ENCODE assay signal across 12 mouse cellular contexts in genomic region chr7:144316797-144317196, GRCm38 (mm10).
DNase-seq lines count a peak whose midpoint lies in the region; ATAC-seq lines count a peak whose summit lies in the region.
"Had no signal": no experiment of that assay in that cellular context is flagged by ENCODE, and none has a peak within 500 bp of the region (broad histone marks: within the 10 kb centered on the region; RNA-seq: fewer than 3 reads in every experiment).

No protein-coding gene starts in this region.

- ATAC-seq in forebrain, embryonic 12.5 days (ENCODE audit: low FRiP score): peak; percentile 75
- peak; percentile 63 for ATAC-seq in hindbrain, embryonic 16.5 days
- no peak for ATAC-seq in midbrain, embryonic 11.5 days (ENCODE audit: low FRiP score)
- ATAC-seq in megakaryocyte, adult 5-6 weeks (ENCODE audit: poor library complexity, severe bottlenecking): no peak
- ATAC-seq: Patski had no signal

- H3K4me1 ChIP-seq in forebrain, embryonic 12.5 days: peaks cover 13% of the 10 kb centered on the region
- H3K4me1 ChIP-seq in hindbrain, embryonic 16.5 days (ENCODE audit: control insufficient read depth, insufficient read depth, low read depth, low read length): peaks cover 13% of the 10 kb centered on the region
- peaks cover 7% of the 10 kb centered on the region for H3K4me1 ChIP-seq in midbrain, embryonic 11.5 days (ENCODE audit: control insufficient read depth, insufficient read depth, low read length)
- H3K4me1 ChIP-seq: heart, embryonic 10.5 days; limb, embryonic 13.5 days had no signal

- H3K4me2 ChIP-seq in forebrain, embryonic 12.5 days: no peak overlapping the region
- no peak overlapping the region for H3K4me2 ChIP-seq in hindbrain, embryonic 16.5 days (ENCODE audit: low read length)
- no peak overlapping the region for H3K4me2 ChIP-seq in midbrain, embryonic 11.5 days
- H3K4me2 ChIP-seq: limb, embryonic 13.5 days had no signal

- H3K27ac ChIP-seq in forebrain, embryonic 12.5 days: no peak overlapping the region
- H3K27ac ChIP-seq in hindbrain, embryonic 16.5 days (ENCODE audit: low read depth, low read length): no peak overlapping the region
- no peak overlapping the region for H3K27ac ChIP-seq in midbrain, embryonic 11.5 days (ENCODE audit: low read depth, low read length)
- H3K27ac ChIP-seq: heart, embryonic 10.5 days; limb, embryonic 13.5 days had no signal

- no peaks in the 10 kb centered on the region for H3K9me3 ChIP-seq in forebrain, embryonic 12.5 days
- H3K9me3 ChIP-seq in hindbrain, embryonic 16.5 days (ENCODE audit: control insufficient read depth, low read length): no peaks in the 10 kb centered on the region
- H3K9me3 ChIP-seq in midbrain, embryonic 11.5 days (ENCODE audit: control insufficient read depth, low read length): no peaks in the 10 kb centered on the region
- H3K9me3 ChIP-seq: heart, embryonic 10.5 days; limb, embryonic 13.5 days had no signal

- H3K4me3 ChIP-seq in forebrain, embryonic 12.5 days (replicated peaks): no peak overlapping the region
- no peak overlapping the region for H3K4me3 ChIP-seq in hindbrain, embryonic 16.5 days (ENCODE audit: low read length)
- H3K4me3 ChIP-seq in midbrain, embryonic 11.5 days (ENCODE audit: low read depth, low read length): no peak overlapping the region
- H3K4me3 ChIP-seq: heart, embryonic 10.5 days; limb, embryonic 13.5 days; myocyte had no signal

- DNase-seq in midbrain, embryonic 11.5 days (ENCODE audit: low spot score, missing footprints): peak; percentile 86
- peak; percentile 80 to 87 for DNase-seq in right cerebral cortex, postnatal 36 days (ENCODE audit: low spot score in 2 of 2)
- DNase-seq in cerebellum, postnatal 36 days: no peak
- DNase-seq in thymus, postnatal 36 days: no peak
- DNase-seq: cerebellum, adult 9-10 months had no signal

- no peaks in the 10 kb centered on the region for H3K36me3 ChIP-seq in forebrain, embryonic 12.5 days (replicated peaks)
- no peaks in the 10 kb centered on the region for H3K36me3 ChIP-seq in hindbrain, embryonic 16.5 days (ENCODE audit: control insufficient read depth, insufficient read depth, low read length)
- no peaks in the 10 kb centered on the region for H3K36me3 ChIP-seq in midbrain, embryonic 11.5 days (ENCODE audit: control insufficient read depth, insufficient read depth, low read length)
- H3K36me3 ChIP-seq: heart, embryonic 10.5 days; limb, embryonic 13.5 days had no signal

- H3K27me3 ChIP-seq in forebrain, embryonic 12.5 days: no peaks in the 10 kb centered on the region
- no peaks in the 10 kb centered on the region for H3K27me3 ChIP-seq in hindbrain, embryonic 16.5 days (replicated peaks; ENCODE audit: control insufficient read depth, insufficient read depth, low read length)
- no peaks in the 10 kb centered on the region for H3K27me3 ChIP-seq in midbrain, embryonic 11.5 days (ENCODE audit: control insufficient read depth, insufficient read depth, low read length)
- H3K27me3 ChIP-seq: limb, embryonic 13.5 days; Patski had no signal

- 20% methylated on average over 10 of the region's 10 CpGs for WGBS in forebrain, embryonic 12.5 days
- WGBS in hindbrain, embryonic 16.5 days: 13% methylated on average over 10 of the region's 10 CpGs
- 25% methylated on average over 10 of the region's 10 CpGs for WGBS in midbrain, embryonic 11.5 days

- no peak overlapping the region for H3K9ac ChIP-seq in forebrain, embryonic 12.5 days
- H3K9ac ChIP-seq in hindbrain, embryonic 16.5 days (ENCODE audit: low read depth, low read length): peak overlapping the region; percentile 5; the same call in 1 of the 2 replicates
- no peak overlapping the region for H3K9ac ChIP-seq in midbrain, embryonic 11.5 days (ENCODE audit: low read length)
- H3K9ac ChIP-seq: limb, embryonic 13.5 days had no signal

Comparison
In these comparisons a context has a peak if more than half of its experiments do, and no peak if none do; other contexts are left out.
1. ATAC-seq: peak in forebrain, embryonic 12.5 days (single experiment) and hindbrain, embryonic 16.5 days (single experiment); none in midbrain, embryonic 11.5 days (single experiment) and megakaryocyte, adult 5-6 weeks (single experiment).
2. DNase-seq: peak in midbrain, embryonic 11.5 days (single experiment) and right cerebral cortex, postnatal 36 days (2 of 2); none in cerebellum, postnatal 36 days (0 of 2) and thymus, postnatal 36 days (0 of 2).